Mouse (Mus musculus) heart, embryonic 11.5 days (tissue): Measurements from ENCODE around the gene Arhgef38. TPM values are rescaled to one million over a fixed set of nuclear protein-coding genes. Genes with fewer than 3 reads are reported as not detected.

Experiments
- ATAC-seq: fragments of 200-750 bp; cut with Nextera tagmentation; replicated peaks from 2 replicates; pipeline ENCODE4 v1.8.0; 2017; ENCODE audit warnings: moderate library complexity; ENCODE audit not compliant: insufficient number of reproducible peaks, low FRiP score, low TSS enrichment
- H3K27ac ChIP-seq: fragments of 300-500 bp; sonication (generic); 2 replicates; pipeline ENCODE4 v1.5.1; 2014; ENCODE audit warnings: mild to moderate bottlenecking, low read depth, low read length
- H3K27me3 ChIP-seq: fragments of 300-500 bp; sonication (generic); 2 replicates; pipeline ENCODE4 v1.6.1; 2014; ENCODE audit warnings: mild to moderate bottlenecking, low read length, mixed read lengths; ENCODE audit not compliant: control insufficient read depth, insufficient read depth
- H3K36me3 ChIP-seq: fragments of 300-500 bp; sonication (generic); 2 replicates; pipeline ENCODE4 v1.6.1; 2014; ENCODE audit warnings: mild to moderate bottlenecking, low read length, moderate library complexity, mixed read lengths; ENCODE audit not compliant: control insufficient read depth, insufficient read depth
- H3K4me1 ChIP-seq: fragments of 300-500 bp; sonication (generic); 2 replicates; pipeline ENCODE4 v1.6.1; 2014; ENCODE audit warnings: low read length; ENCODE audit not compliant: control insufficient read depth, insufficient read depth
- H3K4me2 ChIP-seq: fragments of 300-500 bp; sonication (generic); 2 replicates; pipeline ENCODE4 v1.6.1; 2014; ENCODE audit warnings: mild to moderate bottlenecking, moderate library complexity
- H3K4me3 ChIP-seq: fragments of 300-500 bp; sonication (generic); 2 replicates; pipeline ENCODE4 v1.5.1; 2014; ENCODE audit warnings: low read depth, low read length
- H3K9ac ChIP-seq: fragments of 300-500 bp; sonication (generic); 2 replicates; pipeline ENCODE4 v1.6.1; 2014; ENCODE audit warnings: mild to moderate bottlenecking, low read depth, low read length, moderate library complexity
- H3K9me3 ChIP-seq: fragments of 300-500 bp; sonication (generic); replicated peaks from 2 replicates; pipeline ENCODE4 v1.6.1; 2016; ENCODE audit warnings: low read length; ENCODE audit not compliant: control insufficient read depth
- WGBS: fragments of 180-500 bp; shearing (Covaris S2); extraction: QIAGEN DNeasy Blood & Tissue Kit; methylation state at CpG from one replicate; pipeline ENCODE4 v1.1.7; 2014; ENCODE audit not compliant: insufficient replicate concordance; 5-methylcytosine and 5-hydroxymethylcytosine counted together
- polyA plus RNA-seq: library from polyadenylated mRNA; unstranded; fragments of >200 nt; fragmentation: Nextera tagmentation; extraction: Ambion mirVana; gene quantifications from 2 replicates; pipeline ENCODE4 v1.2.1, GENCODE M21; 2014

The Arhgef38 gene
- polyA plus RNA-seq, 1 experiment from 2014 or later = not detected

DNA sequence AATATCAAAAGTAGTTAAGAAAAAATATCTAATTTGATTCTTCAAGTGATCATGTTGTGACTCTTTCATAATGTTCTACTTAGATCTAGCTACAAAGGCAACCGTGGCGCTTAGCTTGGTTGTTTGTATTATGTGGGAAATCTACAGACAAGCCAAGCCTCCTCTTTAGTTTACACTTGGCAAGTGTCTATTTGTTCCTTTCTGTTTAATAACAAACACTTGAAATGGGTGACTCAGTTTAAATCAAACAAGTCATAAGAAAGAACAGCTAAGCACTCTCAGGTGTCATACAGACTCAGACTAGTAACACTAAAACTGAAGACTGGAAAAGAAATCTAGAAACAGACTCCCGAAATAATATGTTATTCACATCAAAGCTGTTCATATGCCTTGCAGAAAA lies 47.2 kb downstream of the Arhgef38 start:
- Histone ChIP-seq H3K27me3 (no peaks in the 10 kb centered on the region), H3K9ac (no peak overlapping the region), H3K36me3 (no peaks in the 10 kb centered on the region), H3K27ac (no peak overlapping the region), H3K4me1 (no peaks in the 10 kb centered on the region), H3K9me3 (no peaks in the 10 kb centered on the region), H3K4me2 (no peak overlapping the region), H3K4me3 (no peak overlapping the region)
- 79% methylated on average over 3 of the region's 3 CpGs for WGBS
- ATAC-seq = no peak

DNA sequence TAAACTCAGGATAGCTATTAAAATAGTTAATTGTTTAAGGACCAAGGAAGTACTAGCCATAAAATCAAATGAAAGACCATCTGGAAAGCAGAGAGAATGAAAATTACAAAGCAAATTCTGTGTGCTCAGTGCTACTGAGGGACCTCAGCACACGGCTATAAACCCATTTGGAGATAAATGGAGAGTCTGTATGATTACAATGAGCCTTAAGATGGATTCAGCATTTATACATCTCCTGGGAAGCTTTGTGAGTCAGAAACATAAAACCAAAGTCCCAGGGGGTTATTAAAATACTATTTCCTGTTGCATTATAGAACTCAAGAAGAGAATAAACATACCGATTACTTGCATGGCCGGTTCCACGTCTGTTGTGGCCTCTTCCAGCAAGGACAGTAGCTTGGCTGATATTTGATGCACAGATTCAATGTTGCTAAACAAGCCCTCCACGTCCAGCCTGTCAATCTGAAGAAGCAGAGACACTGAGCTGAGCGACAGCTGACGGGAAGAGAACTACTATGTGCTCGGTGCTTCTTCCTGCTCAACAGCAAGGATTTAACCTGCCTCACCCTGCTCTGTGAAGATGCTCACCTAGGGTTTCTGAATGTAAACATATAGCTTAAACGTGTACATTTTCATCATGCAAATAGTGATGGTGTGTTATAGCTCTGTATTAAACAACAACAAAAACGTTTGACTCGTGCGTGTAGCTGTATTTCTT lies 58.6 kb downstream of the Arhgef38 start:
- Histone ChIP-seq H3K27me3 (no peaks in the 10 kb centered on the region), H3K4me3 (no peak overlapping the region), H3K9me3 (no peaks in the 10 kb centered on the region), H3K4me1 (no peaks in the 10 kb centered on the region), H3K36me3 (no peaks in the 10 kb centered on the region), H3K27ac (no peak overlapping the region), H3K4me2 (no peak overlapping the region), H3K9ac (no peak overlapping the region)
- no peak for ATAC-seq
- WGBS = 71% methylated on average over 12 of the region's 12 CpGs

DNA sequence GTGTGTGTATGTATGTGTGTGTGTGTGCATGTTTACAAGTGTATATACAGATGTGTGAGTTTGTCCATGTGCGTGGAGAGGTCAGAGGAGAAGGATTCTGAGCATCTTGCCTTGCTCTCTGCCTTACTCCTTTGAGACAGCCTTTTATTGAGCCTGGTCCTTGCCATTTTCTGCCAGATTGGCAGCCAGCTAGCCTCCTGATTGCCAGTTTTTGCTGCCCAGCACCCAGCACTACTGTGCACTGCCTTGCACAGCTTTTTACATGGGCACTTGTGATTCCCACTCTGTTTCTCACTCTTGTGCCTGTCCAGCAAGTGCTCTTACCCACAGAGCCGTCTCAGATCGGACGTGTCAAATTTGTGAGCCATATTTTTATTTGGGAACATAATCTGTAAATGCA lies 62.5 kb downstream of the Arhgef38 start:
- ATAC-seq = no peak
- Histone ChIP-seq H3K27me3 (no peaks in the 10 kb centered on the region), H3K4me3 (no peak overlapping the region), H3K9me3 (no peaks in the 10 kb centered on the region), H3K9ac (no peak overlapping the region), H3K36me3 (no peaks in the 10 kb centered on the region), H3K27ac (no peak overlapping the region), H3K4me2 (no peak overlapping the region), H3K4me1 (no peaks in the 10 kb centered on the region)
- WGBS = 89% methylated on average over 4 of the region's 4 CpGs

DNA sequence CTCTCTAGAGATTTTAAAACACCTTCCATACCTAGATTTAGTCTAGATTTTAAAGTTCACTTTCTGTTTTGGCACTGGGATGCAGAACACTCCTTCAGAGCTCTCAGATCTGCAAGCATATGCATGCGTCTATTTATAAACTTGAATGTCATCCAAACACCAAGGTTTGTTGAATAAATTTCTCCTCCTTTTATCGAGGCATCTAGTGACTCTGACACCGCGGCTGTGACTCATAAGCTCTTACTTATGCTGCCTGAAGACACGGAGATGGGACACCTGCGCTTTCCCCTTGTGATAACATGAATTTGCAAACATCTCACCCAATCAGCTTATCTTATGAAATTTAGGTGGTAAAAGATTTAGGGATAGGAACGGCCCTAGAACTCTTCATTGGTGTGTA lies 65.0 kb downstream of the Arhgef38 start:
- Histone ChIP-seq H3K4me2 (no peak overlapping the region), H3K9me3 (no peaks in the 10 kb centered on the region), H3K4me3 (no peak overlapping the region), H3K9ac (no peak overlapping the region), H3K27me3 (no peaks in the 10 kb centered on the region), H3K4me1 (no peaks in the 10 kb centered on the region), H3K27ac (no peak overlapping the region), H3K36me3 (no peaks in the 10 kb centered on the region)
- no peak for ATAC-seq
- WGBS = 79% methylated on average over 7 of the region's 7 CpGs

DNA sequence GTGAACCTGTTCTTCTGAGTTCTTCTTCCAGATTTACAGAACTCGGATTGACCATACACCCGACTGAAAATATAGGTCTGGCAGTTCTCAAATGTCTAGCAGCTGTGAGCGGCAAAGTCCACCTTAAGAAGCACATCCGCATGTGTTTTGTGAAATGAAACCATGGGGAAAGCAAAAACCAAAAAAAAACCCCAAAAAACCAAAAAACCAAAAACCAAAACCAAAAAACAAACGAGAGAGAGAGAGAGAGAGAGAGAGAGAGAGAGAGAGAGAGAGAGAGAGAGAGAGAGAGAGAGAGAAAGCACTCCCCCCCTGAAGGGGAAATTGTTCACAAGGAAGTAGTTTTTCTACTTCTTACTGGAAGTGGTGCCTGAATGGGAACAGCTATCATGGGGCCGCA lies 67.2 kb downstream of the Arhgef38 start:
- no peak for ATAC-seq
- 68% methylated on average over 6 of the region's 6 CpGs for WGBS
- Histone ChIP-seq H3K9me3 (no peaks in the 10 kb centered on the region), H3K27ac (no peak overlapping the region), H3K4me1 (no peaks in the 10 kb centered on the region), H3K4me2 (no peak overlapping the region), H3K4me3 (no peak overlapping the region), H3K27me3 (no peaks in the 10 kb centered on the region), H3K9ac (no peak overlapping the region), H3K36me3 (no peaks in the 10 kb centered on the region)

DNA sequence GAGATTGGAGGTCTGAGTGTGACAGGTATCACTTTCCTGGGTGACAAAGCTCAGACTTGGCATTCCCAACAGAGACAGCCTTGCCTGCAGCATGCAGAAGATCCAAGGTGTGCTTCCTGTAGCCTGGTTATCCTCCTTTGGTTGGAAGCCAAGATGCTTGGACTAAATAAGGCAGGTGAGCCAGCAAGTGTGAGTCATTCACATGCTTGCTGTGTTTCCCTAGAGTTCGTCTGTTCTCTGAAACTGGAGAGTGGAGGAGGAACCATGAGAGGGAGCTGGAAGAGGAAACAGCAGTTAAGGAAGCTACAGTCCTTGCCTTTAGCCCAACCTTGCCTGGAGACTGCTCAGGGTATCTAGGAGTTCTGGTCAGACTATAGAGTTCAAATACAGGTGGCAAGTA lies 69.6 kb downstream of the Arhgef38 start:
- no peaks in the 10 kb centered on the region for H3K36me3 ChIP-seq
- 25% methylated on average over 1 of the region's 1 CpGs for WGBS

DNA sequence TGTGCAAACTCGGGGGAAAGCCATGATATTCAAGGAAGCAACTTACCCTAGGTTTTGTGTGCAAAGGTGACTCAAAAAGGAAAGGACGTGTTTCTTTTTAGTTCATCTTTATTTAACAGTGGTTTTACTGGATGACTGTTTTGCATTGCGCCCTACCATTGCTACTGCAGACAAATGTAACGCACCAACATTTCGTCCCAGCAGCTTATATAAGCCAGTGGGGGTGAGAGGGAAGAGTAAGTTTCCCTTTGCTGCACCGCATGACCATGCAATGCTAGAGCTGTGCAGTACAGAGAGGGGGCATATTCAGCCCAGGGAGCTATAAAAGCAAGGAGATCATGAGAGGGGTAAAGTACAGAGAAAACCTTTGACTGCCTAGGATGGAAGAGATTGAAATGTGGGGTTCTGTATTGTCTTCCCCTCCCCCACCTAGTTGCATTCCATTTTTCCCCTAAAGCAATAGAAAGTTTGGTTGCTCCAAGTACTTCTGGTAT lies 70.8 kb downstream of the Arhgef38 start:
- H3K27me3 ChIP-seq = no peaks in the 10 kb centered on the region
- no peaks in the 10 kb centered on the region for H3K9me3 ChIP-seq
- no peak for ATAC-seq
- no peak overlapping the region for H3K4me3 ChIP-seq
- no peak overlapping the region for H3K9ac ChIP-seq
- WGBS = 80% methylated on average over 6 of the region's 6 CpGs
- H3K4me1 ChIP-seq = no peaks in the 10 kb centered on the region
- no peak overlapping the region for H3K4me2 ChIP-seq
- H3K27ac ChIP-seq = no peak overlapping the region
- no peaks in the 10 kb centered on the region for H3K36me3 ChIP-seq

More for the DNA sequence above, 69.6 kb downstream of the Arhgef38 start:
- ATAC-seq = no peak
- H3K27ac ChIP-seq = no peak overlapping the region
- H3K27me3 ChIP-seq = no peaks in the 10 kb centered on the region
- H3K9me3 ChIP-seq = no peaks in the 10 kb centered on the region
- H3K9ac ChIP-seq = no peak overlapping the region
- H3K4me3 ChIP-seq = no peak overlapping the region
- no peak overlapping the region for H3K4me2 ChIP-seq
- no peaks in the 10 kb centered on the region for H3K4me1 ChIP-seq

DNA sequence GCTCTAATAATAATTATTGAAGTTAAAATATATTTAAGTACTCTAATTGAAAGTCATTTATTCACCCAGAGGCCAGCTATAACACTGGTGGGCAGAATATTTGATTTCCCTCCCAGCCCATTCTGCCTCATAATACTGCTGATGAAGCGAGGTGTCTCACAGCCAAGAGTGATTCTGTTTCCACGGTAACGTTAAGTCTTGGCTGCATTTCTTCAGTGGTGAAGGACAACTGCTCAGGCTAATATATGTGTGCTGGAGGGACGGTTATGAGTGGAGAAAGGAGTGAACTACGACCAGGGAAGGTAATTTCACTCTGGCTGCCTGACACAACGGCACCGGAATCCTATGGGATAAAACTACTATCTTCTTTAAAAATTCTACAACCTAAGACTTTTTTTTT lies 71.6 kb downstream of the Arhgef38 start:
- no peak for ATAC-seq
- no peaks in the 10 kb centered on the region for H3K36me3 ChIP-seq

DNA sequence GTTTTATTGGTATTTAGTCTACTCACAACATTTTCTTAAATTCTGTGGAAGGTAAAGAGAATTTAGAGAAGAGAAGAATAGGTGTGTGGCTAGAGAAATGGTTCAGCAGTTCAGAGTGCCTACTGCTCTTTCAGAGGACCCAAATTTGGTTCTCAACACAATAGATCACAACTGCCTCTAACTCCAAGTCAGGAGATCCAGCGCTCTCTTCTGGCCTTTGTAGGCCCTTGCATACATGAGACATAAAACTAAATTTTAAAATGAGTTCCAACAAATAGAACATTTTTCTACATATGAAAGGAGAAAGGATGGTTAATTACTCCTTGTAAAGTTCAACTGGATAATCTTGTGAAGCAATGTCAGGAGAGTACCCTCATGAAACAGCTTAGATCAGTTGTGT lies 73.3 kb downstream of the Arhgef38 start:
- WGBS = 89% methylated on average over 1 of the region's 1 CpGs
- no peak overlapping the region for H3K27ac ChIP-seq
- no peaks in the 10 kb centered on the region for H3K4me1 ChIP-seq
- H3K27me3 ChIP-seq = no peaks in the 10 kb centered on the region
- no peak overlapping the region for H3K4me2 ChIP-seq
- H3K4me3 ChIP-seq = no peak overlapping the region
- H3K9me3 ChIP-seq = no peaks in the 10 kb centered on the region
- H3K36me3 ChIP-seq = no peaks in the 10 kb centered on the region
- H3K9ac ChIP-seq = no peak overlapping the region
- ATAC-seq = no peak

More for the DNA sequence above, 71.6 kb downstream of the Arhgef38 start:
- Histone ChIP-seq H3K4me3 (no peak overlapping the region), H3K9me3 (no peaks in the 10 kb centered on the region), H3K4me2 (no peak overlapping the region), H3K27ac (no peak overlapping the region), H3K9ac (no peak overlapping the region), H3K27me3 (no peaks in the 10 kb centered on the region), H3K4me1 (no peaks in the 10 kb centered on the region)
- WGBS = 74% methylated on average over 7 of the region's 7 CpGs
